Mouse (Mus musculus): ENCODE results near the gene Il3ra. TPM values are rescaled to one million over a fixed set of nuclear protein-coding genes. Genes with fewer than 3 reads are reported as not detected.

Il3ra gene
- polyA plus RNA-seq, 1 experiment, result 13.9 TPM

GRCm38 (mm10) chr14:14353740-14354510 is 7.8 kb downstream of the Il3ra start:
- no peak for DNase-seq (ENCODE audit: low read depth, low spot score)
- 95% methylated on average over 8 of the region's 8 CpGs for WGBS

- DNase-seq (ENCODE audit: low read depth, low spot score), result no peak
- 96% methylated on average over 13 of the region's 13 CpGs for WGBS
Measured at GRCm38 (mm10) chr14:14354511-14355359, 8.7 kb downstream of the Il3ra start.

- 91% methylated on average over 8 of the region's 8 CpGs for WGBS
- DNase-seq (ENCODE audit: low read depth, low spot score), result no peak
Measured at GRCm38 (mm10) chr14:14355360-14355646, 9.2 kb downstream of the Il3ra start.

GRCm38 (mm10) chr14:14395535-14395934 is 49.5 kb downstream of the Il3ra start:
- DNase-seq (ENCODE audit: low read depth, low spot score), result no peak
- 76% methylated on average over 1 of the region's 1 CpGs for WGBS

- WGBS, result 70% methylated on average over 2 of the region's 2 CpGs
- DNase-seq (ENCODE audit: low read depth, low spot score), result no peak
Measured at GRCm38 (mm10) chr14:14400998-14401397, 54.9 kb downstream of the Il3ra start, which contains the start of gene Olfr721-ps1. TSS of gene Olfr721-ps1 (plus strand) at chr14:14401298.

Other genes with a start within 250 kb of the Il3ra start
- 22.4 and 24.3 TPM in 2 replicates for gene Psmd6, start 225.3 kb upstream of the Il3ra start, polyA plus RNA-seq (2012; rRNA removed)
- not detected in 2 replicates for gene Olfr720, start 159.4 kb upstream of the Il3ra start, polyA plus RNA-seq (2012; rRNA removed)
- gene Olfr31, start 23.4 kb upstream of the Il3ra start, polyA plus RNA-seq (2012; rRNA removed), result not detected in 2 replicates
- not detected in 2 replicates for gene Olfr721-ps1, start 55.0 kb downstream of the Il3ra start, polyA plus RNA-seq (2012; rRNA removed)

Data from large intestine, adult 2 months (tissue).